Mouse (Mus musculus) embryonic facial prominence, embryonic 13.5 days (tissue): ENCODE measurements around the gene Nhlrc4. TPM values are rescaled to one million over a fixed set of nuclear protein-coding genes. Genes with fewer than 3 reads are reported as not detected.

Experiments used
- ATAC-seq: fragments of 200-750 bp; cut with Nextera tagmentation; 2 replicates; pipeline ENCODE4 v1.8.0; 2017; ENCODE audit warnings: low read depth; ENCODE audit not compliant: insufficient number of reproducible peaks, insufficient read depth, low FRiP score, low TSS enrichment
- H3K27ac ChIP-seq: fragments of 300-500 bp; sonication (generic); 2 replicates; pipeline ENCODE4 v1.5.1; 2015; ENCODE audit warnings: moderate library complexity, mild to moderate bottlenecking, inconsistent platforms
- H3K27me3 ChIP-seq: fragments of 300-500 bp; sonication (generic); 2 replicates; pipeline ENCODE4 v1.6.1; 2015; ENCODE audit warnings: mild to moderate bottlenecking, inconsistent platforms
- H3K36me3 ChIP-seq: fragments of 300-500 bp; sonication (generic); 2 replicates; pipeline ENCODE4 v1.6.1; 2015; ENCODE audit warnings: mild to moderate bottlenecking, inconsistent platforms
- H3K4me1 ChIP-seq: fragments of 300-500 bp; sonication (generic); 2 replicates; pipeline ENCODE4 v1.6.1; 2015; ENCODE audit warnings: inconsistent platforms
- H3K4me2 ChIP-seq: fragments of 300-500 bp; sonication (generic); 2 replicates; pipeline ENCODE4 v1.6.1; 2015; ENCODE audit warnings: moderate library complexity, mild to moderate bottlenecking, inconsistent platforms
- H3K4me3 ChIP-seq: fragments of 300-500 bp; sonication (generic); 2 replicates; pipeline ENCODE4 v1.5.1; 2015; ENCODE audit warnings: mild to moderate bottlenecking, inconsistent platforms
- H3K9ac ChIP-seq: fragments of 300-500 bp; sonication (generic); 2 replicates; pipeline ENCODE4 v1.6.1; 2015; ENCODE audit warnings: mild to moderate bottlenecking, inconsistent platforms
- H3K9me3 ChIP-seq: fragments of 300-500 bp; sonication (generic); 2 replicates; pipeline ENCODE4 v1.6.1; 2016; ENCODE audit warnings: inconsistent platforms
- WGBS: fragments of 180-500 bp; shearing (Covaris S2); methylation state at CpG from one replicate; pipeline ENCODE4 v1.1.7; 2015; ENCODE audit warnings: mixed read lengths; 5-methylcytosine and 5-hydroxymethylcytosine counted together
- polyA plus RNA-seq: library from polyadenylated mRNA; unstranded; fragments of >200 nt; fragmentation: Nextera tagmentation; extraction: Ambion mirVana; gene quantifications from 2 replicates; pipeline ENCODE4 v1.2.1, GENCODE M21; 2015

Nhlrc4 gene
- polyA plus RNA-seq: not detected in 2 replicates

GRCm38 (mm10) chr17:25944366-25945163 lies at the start of gene Nhlrc4, which contains the start of gene Pigq:
TSS of gene Nhlrc4 (minus strand) at chr17:25944961.
TSS of gene Pigq (minus strand) at chr17:25944936.
- Histone ChIP-seq H3K9ac (no peak within 1 kb of the TSS), H3K4me3 (no peak within 1 kb of the TSS), H3K27me3 (peaks cover under 1% of the 10 kb centered on the region; the same call in 1 of the 2 replicates), H3K4me1 (peaks cover 27% of the 10 kb centered on the region), H3K27ac (no peak within 1 kb of the TSS), H3K4me2 (no peak within 1 kb of the TSS), H3K36me3 (no peaks in the 10 kb centered on the region), H3K9me3 (no peaks in the 10 kb centered on the region)
- no peak for ATAC-seq
- 44% methylated on average over 6 of the region's 6 CpGs for WGBS

DNA sequence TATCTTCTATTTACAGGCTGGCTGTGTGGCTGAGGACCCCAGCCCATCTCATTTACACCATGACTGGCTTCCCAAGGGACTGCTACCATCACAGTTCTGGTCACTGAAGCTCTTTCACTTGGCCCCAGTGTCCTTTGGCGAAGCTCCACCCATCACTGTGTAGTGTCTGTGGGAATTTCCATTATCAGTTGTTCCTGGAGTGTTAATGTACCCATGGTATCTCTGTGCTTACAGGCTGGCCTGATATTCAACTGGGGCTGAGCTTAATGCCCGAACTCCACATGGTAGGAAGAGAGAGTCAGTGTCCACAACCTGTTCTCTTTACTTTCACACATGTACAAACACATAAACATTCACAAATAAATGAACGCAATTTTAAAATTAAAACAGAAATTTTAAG lies 48.7 kb upstream of the Nhlrc4 start:
- Histone ChIP-seq H3K27ac (no peak overlapping the region), H3K4me2 (no peak overlapping the region), H3K4me3 (no peak overlapping the region), H3K36me3 (peaks cover 80% of the 10 kb centered on the region), H3K4me1 (no peaks in the 10 kb centered on the region), H3K9ac (no peak overlapping the region), H3K9me3 (no peaks in the 10 kb centered on the region), H3K27me3 (no peaks in the 10 kb centered on the region)
- no peak for ATAC-seq
- WGBS: 93% methylated on average over 3 of the region's 3 CpGs

DNA sequence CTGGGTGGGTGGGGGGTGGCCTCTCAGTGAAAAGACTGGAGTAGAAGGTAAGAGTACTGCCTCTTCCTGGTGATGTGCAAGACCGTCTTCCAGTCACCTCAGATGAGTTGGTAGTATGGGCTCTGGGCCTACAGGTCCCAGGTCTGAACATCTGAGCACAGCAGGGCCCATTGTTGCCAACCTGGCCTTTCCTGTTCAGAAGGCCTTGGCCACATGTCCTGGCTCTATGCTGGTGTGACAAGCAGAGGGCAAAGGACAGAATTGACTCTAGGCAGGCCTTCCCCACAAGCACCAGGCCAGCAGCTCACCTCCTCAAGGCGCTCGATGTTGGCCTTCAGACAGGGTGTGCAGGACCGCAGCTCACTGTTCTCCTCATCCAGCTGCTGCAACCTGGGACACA lies 47.5 kb upstream of the Nhlrc4 start:
- H3K36me3 ChIP-seq: peaks cover 68% of the 10 kb centered on the region
- WGBS: 97% methylated on average over 4 of the region's 4 CpGs
- H3K9ac ChIP-seq: no peak overlapping the region
- no peaks in the 10 kb centered on the region for H3K4me1 ChIP-seq
- no peaks in the 10 kb centered on the region for H3K27me3 ChIP-seq
- ATAC-seq: no peak
- H3K4me2 ChIP-seq: no peak overlapping the region
- no peak overlapping the region for H3K27ac ChIP-seq
- no peaks in the 10 kb centered on the region for H3K9me3 ChIP-seq
- no peak overlapping the region for H3K4me3 ChIP-seq

GRCm38 (mm10) chr17:25990331-25990730 lies 45.6 kb upstream of the Nhlrc4 start:
- Histone ChIP-seq H3K9ac (no peak overlapping the region), H3K27ac (no peak overlapping the region), H3K4me2 (no peak overlapping the region), H3K4me3 (no peak overlapping the region), H3K36me3 (peaks cover 56% of the 10 kb centered on the region), H3K27me3 (no peaks in the 10 kb centered on the region), H3K9me3 (no peaks in the 10 kb centered on the region), H3K4me1 (peaks cover 6% of the 10 kb centered on the region; the same call in 1 of the 2 replicates)
- WGBS: 94% methylated on average over 5 of the region's 5 CpGs
- ATAC-seq: no peak

- Histone ChIP-seq H3K27ac (peak within 1 kb of the TSS; percentile 88), H3K4me3 (peak within 1 kb of the TSS; percentile 72), H3K4me2 (peak within 1 kb of the TSS; percentile 86), H3K9ac (peak within 1 kb of the TSS; percentile 96), H3K4me1 (peaks cover 29% of the 10 kb centered on the region), H3K9me3 (no peaks in the 10 kb centered on the region), H3K27me3 (no peaks in the 10 kb centered on the region), H3K36me3 (peaks cover 13% of the 10 kb centered on the region)
- ATAC-seq: peak; percentile 99
- under 1% methylated on average over 91 of the region's 91 CpGs for WGBS
Measured at GRCm38 (mm10) chr17:25985306-25986294, 40.8 kb upstream of the Nhlrc4 start, which contains the start of gene Capn15. TSS of gene Capn15 (minus strand) at chr17:25985796.

- Histone ChIP-seq H3K4me3 (peak overlapping the region; percentile 72), H3K27ac (peak overlapping the region; percentile 88), H3K9me3 (no peaks in the 10 kb centered on the region), H3K36me3 (peaks cover 5% of the 10 kb centered on the region), H3K27me3 (no peaks in the 10 kb centered on the region), H3K9ac (peak overlapping the region; percentile 96), H3K4me1 (peaks cover 36% of the 10 kb centered on the region), H3K4me2 (peak overlapping the region; percentile 86)
- ATAC-seq: no peak
- WGBS: 11% methylated on average over 17 of the region's 17 CpGs
Measured at GRCm38 (mm10) chr17:25984556-25985305, 40.0 kb upstream of the Nhlrc4 start.

GRCm38 (mm10) chr17:25984066-25984465 lies 39.3 kb upstream of the Nhlrc4 start:
- Histone ChIP-seq H3K9me3 (no peaks in the 10 kb centered on the region), H3K27ac (no peak overlapping the region), H3K4me2 (peak overlapping the region; percentile 86), H3K4me3 (peak overlapping the region; percentile 72), H3K36me3 (no peaks in the 10 kb centered on the region; the same call in 1 of the 2 replicates), H3K9ac (peak overlapping the region; percentile 96), H3K4me1 (peaks cover 38% of the 10 kb centered on the region), H3K27me3 (no peaks in the 10 kb centered on the region)
- ATAC-seq: no peak
- WGBS: 98% methylated on average over 1 of the region's 1 CpGs

DNA sequence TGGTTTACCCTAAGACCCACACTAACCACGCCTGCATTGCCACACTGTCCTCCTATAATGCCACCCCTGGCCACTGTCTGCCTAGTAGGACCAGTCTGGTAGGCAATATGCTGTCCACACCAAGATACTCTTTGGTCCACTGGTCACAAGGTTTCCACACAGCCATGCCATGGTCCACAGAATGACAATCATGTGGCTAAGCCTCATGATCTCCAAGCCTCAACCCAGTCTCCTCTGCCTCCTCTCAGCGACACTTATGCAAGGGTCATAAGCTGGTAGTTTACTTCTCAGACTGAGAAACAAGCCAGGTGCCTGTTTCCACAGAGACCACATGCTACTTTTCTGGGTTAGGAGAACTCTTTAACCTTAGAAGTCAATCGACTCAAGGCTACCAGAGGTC lies 38.2 kb upstream of the Nhlrc4 start:
- Histone ChIP-seq H3K4me3 (no peak overlapping the region), H3K36me3 (peaks cover 2% of the 10 kb centered on the region), H3K9ac (0 out of 2 replicates have a peak overlapping the region, but pooled peaks have one; percentile 27), H3K27me3 (no peaks in the 10 kb centered on the region), H3K9me3 (no peaks in the 10 kb centered on the region), H3K27ac (no peak overlapping the region), H3K4me1 (peaks cover 38% of the 10 kb centered on the region), H3K4me2 (no peak overlapping the region)
- no peak for ATAC-seq
- WGBS: 92% methylated on average over 3 of the region's 3 CpGs

DNA sequence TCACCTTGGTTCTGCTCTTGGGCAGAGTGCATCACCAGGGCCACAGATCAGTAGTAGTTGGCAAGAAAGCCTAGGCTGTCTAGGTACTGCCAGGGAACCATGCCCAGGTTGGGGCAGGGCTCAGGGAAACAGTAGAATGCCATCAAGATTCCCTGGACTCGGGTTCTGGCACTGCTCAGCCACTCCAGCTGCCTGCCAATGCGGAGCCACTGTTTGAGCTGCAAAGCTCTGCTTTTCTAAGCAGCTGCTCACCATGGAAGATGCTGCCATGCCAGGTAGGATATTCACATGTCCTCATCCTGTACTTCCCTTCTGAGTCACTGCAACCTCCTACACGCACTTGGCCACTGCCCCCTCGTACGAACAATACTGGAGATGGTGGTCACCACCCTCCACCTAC lies 36.1 kb upstream of the Nhlrc4 start:
- no peak overlapping the region for H3K4me2 ChIP-seq
- 85% methylated on average over 5 of the region's 5 CpGs for WGBS
- ATAC-seq: no peak
- no peaks in the 10 kb centered on the region for H3K27me3 ChIP-seq
- no peaks in the 10 kb centered on the region for H3K9me3 ChIP-seq
- H3K36me3 ChIP-seq: peaks cover 7% of the 10 kb centered on the region; the same call in 1 of the 2 replicates
- H3K27ac ChIP-seq: no peak overlapping the region
- H3K4me3 ChIP-seq: no peak overlapping the region
- H3K4me1 ChIP-seq: peaks cover 33% of the 10 kb centered on the region
- H3K9ac ChIP-seq: peak overlapping the region; percentile 33; the same call in 1 of the 2 replicates

DNA sequence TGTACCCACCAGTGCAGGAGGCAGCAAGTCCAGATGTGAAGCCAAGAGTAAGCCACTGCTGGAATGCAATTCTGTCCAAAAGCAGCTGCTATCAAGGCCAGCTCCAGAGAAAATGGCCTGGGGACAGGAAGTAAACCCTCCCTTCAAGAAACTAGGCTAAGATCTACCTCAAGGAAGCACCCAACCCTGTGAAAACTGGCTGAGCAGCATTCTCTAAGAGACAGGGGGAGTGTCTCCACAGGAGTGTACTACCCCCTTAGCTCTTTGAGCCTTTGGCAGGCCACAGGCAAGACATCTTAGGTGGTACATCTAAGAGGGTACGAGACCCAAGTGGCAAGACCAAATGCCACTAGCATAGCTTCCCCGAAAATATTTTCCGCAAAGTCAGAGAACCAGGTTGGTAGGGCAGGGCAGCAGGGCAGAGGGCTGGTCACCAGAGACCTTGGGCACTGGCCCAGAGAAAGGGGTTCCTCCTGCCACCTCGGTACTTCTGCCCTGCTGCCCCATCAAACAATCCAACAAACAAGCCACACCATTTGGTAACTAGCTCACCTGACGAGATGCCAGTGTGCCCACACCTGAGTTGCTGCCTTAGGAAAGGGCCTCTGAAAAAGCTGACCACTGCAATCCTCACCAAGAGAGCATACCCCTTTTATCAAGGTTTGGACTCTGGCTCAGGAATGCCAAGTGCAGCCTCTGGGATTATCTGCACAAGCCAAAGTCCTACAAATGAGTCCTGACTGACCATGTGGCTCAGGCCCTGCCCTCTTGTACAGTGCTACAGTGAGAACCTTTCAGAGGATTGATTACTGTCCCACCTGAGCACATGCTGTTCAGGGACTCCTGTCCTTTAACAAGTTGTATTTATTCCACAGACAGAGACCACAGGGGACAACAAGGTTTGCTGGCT lies 35.3 kb upstream of the Nhlrc4 start:
- Histone ChIP-seq H3K4me3 (no peak overlapping the region), H3K4me2 (no peak overlapping the region), H3K36me3 (peaks cover 7% of the 10 kb centered on the region; the same call in 1 of the 2 replicates), H3K9me3 (no peaks in the 10 kb centered on the region), H3K9ac (no peak overlapping the region), H3K27ac (peak overlapping the region; percentile 33; the same call in 1 of the 2 replicates), H3K4me1 (peaks cover 35% of the 10 kb centered on the region), H3K27me3 (no peaks in the 10 kb centered on the region)
- ATAC-seq: no peak
- WGBS: 81% methylated on average over 5 of the region's 5 CpGs
